Mouse (Mus musculus): ENCODE measurements around the gene Sorbs2. TPM values are rescaled to one million over a fixed set of nuclear protein-coding genes. Genes with fewer than 3 reads are reported as not detected.

Sorbs2 gene
- polyA plus RNA-seq, 1 experiment from 2014 or later: 325 TPM

- Histone ChIP-seq H3K27me3 (ENCODE audit: control insufficient read depth, insufficient read depth, low read length) (no peaks in the 10 kb centered on the region), H3K4me3 (ENCODE audit: low read depth, low read length) (no peak overlapping the region), H3K36me3 (ENCODE audit: control insufficient read depth, insufficient read depth, low read length) (no peaks in the 10 kb centered on the region; the same call in 1 of the 2 replicates), H3K4me2 (no peak overlapping the region), H3K9ac (ENCODE audit: low read depth, low read length) (no peak overlapping the region), H3K9me3 (replicated peaks; ENCODE audit: control insufficient read depth, low read length) (no peaks in the 10 kb centered on the region), H3K4me1 (ENCODE audit: control insufficient read depth, insufficient read depth, low read length) (no peaks in the 10 kb centered on the region), H3K27ac (ENCODE audit: low read depth, low read length) (no peak overlapping the region)
- 72% methylated on average over 2 of the region's 2 CpGs for WGBS (ENCODE audit: insufficient replicate concordance)
- no peak for ATAC-seq (replicated peaks; ENCODE audit: insufficient number of reproducible peaks, low FRiP score, low TSS enrichment)
These were observed 235.7 kb downstream of the Sorbs2 start for GRCm38 (mm10) chr8:45743326-45743725.

DNA sequence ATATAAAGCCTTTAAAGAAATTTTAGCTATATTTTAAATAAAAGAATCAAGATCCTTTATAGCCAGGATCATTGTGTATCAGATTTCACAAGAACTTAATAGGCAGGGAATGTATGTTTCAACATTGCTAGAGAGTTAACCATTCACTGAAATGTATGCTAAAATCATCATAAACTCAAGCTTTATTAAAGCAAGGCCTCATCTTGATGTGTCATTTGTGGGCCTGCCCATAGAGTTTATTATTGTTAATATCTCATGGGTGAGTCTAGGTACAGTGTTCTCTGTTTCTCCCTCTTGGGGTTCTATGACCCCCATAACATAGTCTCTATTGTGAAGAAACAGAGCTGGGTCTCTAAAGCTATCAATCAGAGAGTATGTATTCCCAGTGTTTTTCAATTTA is 236.2 kb downstream of the Sorbs2 start:
- Histone ChIP-seq H3K9me3 (replicated peaks; ENCODE audit: control insufficient read depth, low read length) (no peaks in the 10 kb centered on the region), H3K9ac (ENCODE audit: low read depth, low read length) (no peak overlapping the region), H3K4me2 (no peak overlapping the region), H3K4me3 (ENCODE audit: low read depth, low read length) (no peak overlapping the region), H3K36me3 (ENCODE audit: control insufficient read depth, insufficient read depth, low read length) (no peaks in the 10 kb centered on the region; the same call in 1 of the 2 replicates), H3K27me3 (ENCODE audit: control insufficient read depth, insufficient read depth, low read length) (no peaks in the 10 kb centered on the region), H3K27ac (ENCODE audit: low read depth, low read length) (no peak overlapping the region), H3K4me1 (ENCODE audit: control insufficient read depth, insufficient read depth, low read length) (no peaks in the 10 kb centered on the region)
- no peak for ATAC-seq (replicated peaks; ENCODE audit: insufficient number of reproducible peaks, low FRiP score, low TSS enrichment)

GRCm38 (mm10) chr8:45751512-45752502 is 244.2 kb downstream of the Sorbs2 start:
- Histone ChIP-seq H3K4me2 (no peak overlapping the region), H3K27me3 (ENCODE audit: control insufficient read depth, insufficient read depth, low read length) (no peaks in the 10 kb centered on the region), H3K4me1 (ENCODE audit: control insufficient read depth, insufficient read depth, low read length) (no peaks in the 10 kb centered on the region), H3K9me3 (replicated peaks; ENCODE audit: control insufficient read depth, low read length) (no peaks in the 10 kb centered on the region), H3K9ac (ENCODE audit: low read depth, low read length) (no peak overlapping the region), H3K4me3 (ENCODE audit: low read depth, low read length) (no peak overlapping the region), H3K27ac (ENCODE audit: low read depth, low read length) (no peak overlapping the region), H3K36me3 (ENCODE audit: control insufficient read depth, insufficient read depth, low read length) (peaks cover 7% of the 10 kb centered on the region)
- no peak for ATAC-seq (replicated peaks; ENCODE audit: insufficient number of reproducible peaks, low FRiP score, low TSS enrichment)
- 66% methylated on average over 12 of the region's 12 CpGs for WGBS (ENCODE audit: insufficient replicate concordance)

DNA sequence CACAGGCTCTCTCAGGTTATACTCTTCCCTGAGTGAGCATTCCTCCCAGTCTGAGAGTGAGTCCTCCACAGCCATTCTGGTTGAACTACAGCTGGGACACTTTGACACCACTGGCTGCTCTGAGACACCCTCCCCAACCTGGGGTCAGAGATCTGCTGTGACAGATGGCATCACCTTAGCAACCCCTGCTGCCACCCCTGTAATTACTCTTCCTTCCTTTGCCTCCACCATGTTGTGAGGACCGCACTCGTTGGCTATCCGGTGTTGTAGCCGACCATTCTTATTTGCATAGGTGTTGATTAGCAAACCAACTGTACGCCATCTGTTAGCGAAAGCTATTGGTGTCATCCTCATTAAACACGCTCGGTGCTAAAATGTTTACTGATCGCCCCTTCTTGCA is 247.9 kb downstream of the Sorbs2 start:
- H3K4me3 ChIP-seq (ENCODE audit: low read depth, low read length): no peak overlapping the region
- no peaks in the 10 kb centered on the region for H3K4me1 ChIP-seq (ENCODE audit: control insufficient read depth, insufficient read depth, low read length)
- no peak overlapping the region for H3K9ac ChIP-seq (ENCODE audit: low read depth, low read length)
- no peak overlapping the region for H3K27ac ChIP-seq (ENCODE audit: low read depth, low read length)
- no peaks in the 10 kb centered on the region for H3K27me3 ChIP-seq (ENCODE audit: control insufficient read depth, insufficient read depth, low read length)
- H3K4me2 ChIP-seq: no peak overlapping the region
- no peak for ATAC-seq (replicated peaks; ENCODE audit: insufficient number of reproducible peaks, low FRiP score, low TSS enrichment)
- 90% methylated on average over 9 of the region's 9 CpGs for WGBS (ENCODE audit: insufficient replicate concordance)
- peaks cover 7% of the 10 kb centered on the region for H3K36me3 ChIP-seq (ENCODE audit: control insufficient read depth, insufficient read depth, low read length)
- no peaks in the 10 kb centered on the region for H3K9me3 ChIP-seq (replicated peaks; ENCODE audit: control insufficient read depth, low read length)

DNA sequence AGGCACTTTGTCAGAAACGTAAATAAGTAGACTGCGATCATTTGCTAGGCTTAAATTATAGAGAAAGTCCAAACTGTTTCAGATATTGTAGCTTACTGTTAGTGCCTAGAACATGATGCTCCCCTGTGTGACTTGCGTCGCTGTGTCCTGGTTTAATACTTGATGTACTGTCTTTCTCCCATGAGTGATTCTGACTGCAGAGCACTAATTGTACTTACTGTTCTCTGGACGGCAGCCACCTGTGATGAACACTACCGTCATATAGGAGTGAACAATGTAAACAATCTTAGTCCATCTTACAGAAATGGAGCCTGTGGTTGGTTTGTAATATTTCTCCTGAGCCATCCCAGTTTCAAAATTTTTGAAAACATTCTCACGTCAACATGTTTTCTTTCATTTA is 248.4 kb downstream of the Sorbs2 start:
- 83% methylated on average over 7 of the region's 7 CpGs for WGBS (ENCODE audit: insufficient replicate concordance)
- Histone ChIP-seq H3K27ac (ENCODE audit: low read depth, low read length) (no peak overlapping the region), H3K9me3 (replicated peaks; ENCODE audit: control insufficient read depth, low read length) (no peaks in the 10 kb centered on the region), H3K4me1 (ENCODE audit: control insufficient read depth, insufficient read depth, low read length) (no peaks in the 10 kb centered on the region), H3K4me3 (ENCODE audit: low read depth, low read length) (no peak overlapping the region), H3K9ac (ENCODE audit: low read depth, low read length) (no peak overlapping the region), H3K36me3 (ENCODE audit: control insufficient read depth, insufficient read depth, low read length) (peaks cover 7% of the 10 kb centered on the region), H3K4me2 (no peak overlapping the region), H3K27me3 (ENCODE audit: control insufficient read depth, insufficient read depth, low read length) (no peaks in the 10 kb centered on the region)
- no peak for ATAC-seq (replicated peaks; ENCODE audit: insufficient number of reproducible peaks, low FRiP score, low TSS enrichment)

DNA sequence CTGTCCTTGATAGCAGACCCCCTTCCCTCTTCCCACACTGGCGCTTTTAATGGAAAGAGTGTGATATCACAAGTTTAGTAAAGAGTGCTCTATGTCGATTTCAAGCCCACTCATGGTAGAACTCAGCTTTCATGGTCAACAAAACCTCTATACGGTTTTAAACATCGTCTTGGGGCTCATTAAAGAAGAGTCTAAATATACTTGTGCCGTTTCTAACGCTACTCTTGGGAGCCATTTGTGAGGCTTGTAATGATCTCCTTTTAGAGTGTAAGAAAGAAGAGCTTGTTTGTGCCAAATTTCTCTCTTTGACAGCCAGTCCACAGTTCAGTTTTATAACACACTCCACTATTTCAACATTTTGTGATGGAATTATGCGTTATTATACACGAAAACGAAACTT is 253.0 kb downstream of the Sorbs2 start:
- H3K9me3 ChIP-seq (replicated peaks; ENCODE audit: control insufficient read depth, low read length): no peaks in the 10 kb centered on the region
- no peak overlapping the region for H3K4me2 ChIP-seq
- WGBS (ENCODE audit: insufficient replicate concordance): 89% methylated on average over 9 of the region's 9 CpGs
- H3K4me3 ChIP-seq (ENCODE audit: low read depth, low read length): no peak overlapping the region
- H3K27ac ChIP-seq (ENCODE audit: low read depth, low read length): no peak overlapping the region
- no peak overlapping the region for H3K9ac ChIP-seq (ENCODE audit: low read depth, low read length)
- H3K4me1 ChIP-seq (ENCODE audit: control insufficient read depth, insufficient read depth, low read length): no peaks in the 10 kb centered on the region
- H3K27me3 ChIP-seq (ENCODE audit: control insufficient read depth, insufficient read depth, low read length): no peaks in the 10 kb centered on the region
- H3K36me3 ChIP-seq (ENCODE audit: control insufficient read depth, insufficient read depth, low read length): peaks cover 4% of the 10 kb centered on the region; the same call in 1 of the 2 replicates
- no peak for ATAC-seq (replicated peaks; ENCODE audit: insufficient number of reproducible peaks, low FRiP score, low TSS enrichment)

- Histone ChIP-seq H3K27me3 (ENCODE audit: control insufficient read depth, insufficient read depth, low read length) (no peaks in the 10 kb centered on the region), H3K4me3 (ENCODE audit: low read depth, low read length) (no peak overlapping the region), H3K4me2 (no peak overlapping the region), H3K9ac (ENCODE audit: low read depth, low read length) (no peak overlapping the region), H3K9me3 (replicated peaks; ENCODE audit: control insufficient read depth, low read length) (no peaks in the 10 kb centered on the region), H3K4me1 (ENCODE audit: control insufficient read depth, insufficient read depth, low read length) (no peaks in the 10 kb centered on the region), H3K27ac (ENCODE audit: low read depth, low read length) (no peak overlapping the region), H3K36me3 (ENCODE audit: control insufficient read depth, insufficient read depth, low read length) (peaks cover 4% of the 10 kb centered on the region; the same call in 1 of the 2 replicates)
- 81% methylated on average over 1 of the region's 1 CpGs for WGBS (ENCODE audit: insufficient replicate concordance)
- no peak for ATAC-seq (replicated peaks; ENCODE audit: insufficient number of reproducible peaks, low FRiP score, low TSS enrichment)
These were observed 253.5 kb downstream of the Sorbs2 start for GRCm38 (mm10) chr8:45761053-45761452.

- no peak overlapping the region for H3K4me2 ChIP-seq
- H3K4me1 ChIP-seq (ENCODE audit: control insufficient read depth, insufficient read depth, low read length): no peaks in the 10 kb centered on the region
- H3K27ac ChIP-seq (ENCODE audit: low read depth, low read length): no peak overlapping the region
- H3K9ac ChIP-seq (ENCODE audit: low read depth, low read length): no peak overlapping the region
- ATAC-seq (replicated peaks; ENCODE audit: insufficient number of reproducible peaks, low FRiP score, low TSS enrichment): no peak
- H3K36me3 ChIP-seq (ENCODE audit: control insufficient read depth, insufficient read depth, low read length): peaks cover 4% of the 10 kb centered on the region; the same call in 1 of the 2 replicates
- H3K4me3 ChIP-seq (ENCODE audit: low read depth, low read length): no peak overlapping the region
- no peaks in the 10 kb centered on the region for H3K9me3 ChIP-seq (replicated peaks; ENCODE audit: control insufficient read depth, low read length)
- WGBS (ENCODE audit: insufficient replicate concordance): 74% methylated on average over 15 of the region's 15 CpGs
- no peaks in the 10 kb centered on the region for H3K27me3 ChIP-seq (ENCODE audit: control insufficient read depth, insufficient read depth, low read length)
These were observed 255.5 kb downstream of the Sorbs2 start for GRCm38 (mm10) chr8:45762982-45763689.

Data from heart, embryonic 11.5 days (tissue).